Mouse (Mus musculus): ENCODE measurements around the gene Bub3. TPM values are rescaled to one million over a fixed set of nuclear protein-coding genes. Genes with fewer than 3 reads are reported as not detected.

The Bub3 gene
- polyA plus RNA-seq, 1 experiment: 88.8 TPM

DNA sequence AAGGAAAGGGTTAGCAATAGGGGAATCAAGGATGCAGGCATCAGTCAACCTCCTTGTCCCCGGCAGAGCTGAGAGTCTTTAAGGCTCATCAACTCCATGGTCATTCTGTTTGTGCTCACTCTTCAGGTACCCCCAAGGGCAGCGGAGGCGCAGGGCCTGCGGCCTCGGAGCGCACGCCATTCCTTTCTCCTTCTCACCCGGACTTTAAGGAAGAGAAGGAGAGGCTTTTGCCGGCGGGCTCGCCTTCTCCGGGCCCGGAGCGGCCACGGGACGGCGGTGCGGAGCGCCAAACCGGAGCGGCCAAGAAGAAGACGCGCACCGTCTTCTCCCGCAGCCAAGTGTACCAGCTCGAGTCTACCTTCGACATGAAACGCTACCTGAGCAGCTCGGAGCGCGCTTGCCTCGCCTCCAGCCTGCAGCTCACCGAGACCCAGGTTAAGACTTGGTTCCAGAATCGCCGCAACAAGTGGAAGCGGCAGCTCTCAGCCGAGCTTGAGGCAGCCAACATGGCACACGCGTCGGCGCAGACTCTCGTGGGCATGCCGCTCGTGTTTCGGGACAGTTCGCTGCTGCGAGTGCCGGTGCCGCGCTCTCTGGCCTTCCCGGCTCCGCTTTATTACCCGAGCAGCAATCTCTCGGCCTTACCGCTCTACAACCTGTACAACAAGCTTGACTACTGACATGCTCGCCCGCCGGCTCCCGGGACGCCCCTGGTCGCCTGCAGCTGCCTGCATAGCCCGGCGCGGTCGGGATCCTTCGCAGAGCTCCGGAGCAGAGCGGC is 4.5 kb upstream of the Bub3 start:
- Histone ChIP-seq H3K4me3 (ENCODE audit: insufficient read depth, low read length) (no peak overlapping the region), H3K4me1 (ENCODE audit: control insufficient read depth, insufficient read depth, low read length) (no peaks in the 10 kb centered on the region), H3K27ac (ENCODE audit: insufficient read depth, low read length) (no peak overlapping the region)
- no peak for TF ChIP-seq CTCF (IDR thresholded peaks at IDR 0.05; ENCODE audit: extremely low read depth, insufficient read depth, low read length)
- TF ChIP-seq POLR2A (IDR thresholded peaks at IDR 0.05; ENCODE audit: extremely low read depth, insufficient read depth, low read length): no peak

DNA sequence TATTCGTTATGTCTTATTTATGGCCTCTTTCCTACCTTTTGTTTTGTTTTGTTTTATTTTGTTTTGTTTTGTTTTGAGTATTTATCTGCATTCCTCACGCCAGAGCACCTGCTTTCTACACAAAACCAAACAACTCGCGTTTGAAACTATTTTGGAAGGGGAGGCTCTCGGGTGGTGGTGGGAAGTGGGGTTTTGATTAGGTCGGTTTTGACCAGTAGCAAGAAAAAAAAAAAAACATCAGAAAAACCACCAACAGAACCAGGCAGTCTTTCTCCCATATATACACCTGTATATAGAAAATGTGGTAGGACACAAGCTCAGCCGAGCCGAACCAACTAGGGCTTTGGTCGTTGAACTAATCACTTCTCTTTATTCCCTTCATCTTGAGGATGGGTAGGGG is 3.9 kb upstream of the Bub3 start:
- Histone ChIP-seq H3K27ac (ENCODE audit: insufficient read depth, low read length) (no peak overlapping the region), H3K4me3 (ENCODE audit: insufficient read depth, low read length) (no peak overlapping the region), H3K4me1 (ENCODE audit: control insufficient read depth, insufficient read depth, low read length) (no peaks in the 10 kb centered on the region)
- no peak for TF ChIP-seq CTCF (IDR thresholded peaks at IDR 0.05; ENCODE audit: extremely low read depth, insufficient read depth, low read length)
- no peak for TF ChIP-seq POLR2A (IDR thresholded peaks at IDR 0.05; ENCODE audit: extremely low read depth, insufficient read depth, low read length)

DNA sequence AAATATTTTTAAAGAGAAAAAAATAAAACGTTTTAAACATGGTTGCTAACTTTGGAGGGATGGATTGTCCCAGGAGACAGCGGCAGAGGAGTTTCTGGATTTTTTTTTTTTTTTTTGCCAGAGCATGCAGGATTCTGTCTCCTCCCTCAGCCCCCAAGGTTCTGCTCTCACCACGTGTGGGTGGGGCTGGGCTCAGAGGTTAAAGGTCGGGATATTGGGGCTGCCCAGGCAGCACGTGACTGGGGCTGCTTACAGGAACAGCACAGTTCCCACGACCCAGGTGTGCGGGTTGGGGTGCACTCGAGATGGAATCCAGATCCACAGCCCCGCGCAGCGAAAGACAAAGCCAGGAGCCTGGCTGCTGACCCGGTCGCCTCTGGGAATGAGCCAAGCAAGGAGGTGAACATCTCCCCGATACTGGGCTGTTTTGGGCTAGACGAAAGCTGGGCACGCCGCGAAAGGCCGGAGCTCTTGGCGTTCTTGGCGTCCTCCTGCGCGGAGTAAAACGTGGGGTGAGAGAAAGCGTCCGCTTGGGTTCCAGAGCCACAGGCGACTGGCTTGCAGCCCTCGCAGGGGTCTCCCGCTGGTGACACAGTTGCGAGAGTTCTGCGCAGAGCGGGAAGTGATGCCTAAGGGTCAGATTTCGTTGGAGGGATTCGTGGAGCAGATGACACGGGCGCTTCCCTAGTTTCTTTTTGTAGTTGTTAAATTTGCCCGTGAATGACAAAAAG is 3.3 kb upstream of the Bub3 start:
- TF ChIP-seq CTCF (IDR thresholded peaks at IDR 0.05; ENCODE audit: extremely low read depth, insufficient read depth, low read length) (no peak), POLR2A (IDR thresholded peaks at IDR 0.05; ENCODE audit: extremely low read depth, insufficient read depth, low read length) (no peak)
- no peak overlapping the region for H3K4me3 ChIP-seq (ENCODE audit: insufficient read depth, low read length)
- no peaks in the 10 kb centered on the region for H3K4me1 ChIP-seq (ENCODE audit: control insufficient read depth, insufficient read depth, low read length)
- no peak overlapping the region for H3K27ac ChIP-seq (ENCODE audit: insufficient read depth, low read length)

DNA sequence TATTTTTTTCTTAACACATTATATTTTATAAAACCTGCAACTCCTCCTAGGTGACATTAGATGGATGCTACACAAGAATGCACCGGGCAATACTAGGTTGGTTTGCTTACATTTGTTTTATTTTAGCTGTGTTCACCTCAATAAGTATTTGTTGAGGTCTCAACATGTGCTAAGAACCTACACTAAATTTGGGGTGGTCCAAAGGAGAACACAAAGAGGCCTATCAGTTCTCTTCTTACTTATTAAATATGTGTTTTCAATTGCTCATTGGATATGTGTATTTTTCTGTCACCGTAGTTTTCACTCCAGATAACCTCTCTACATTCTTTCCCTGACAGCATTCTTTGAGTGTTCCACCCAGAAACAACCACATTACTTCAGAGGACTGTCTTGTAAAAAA is 2.3 kb upstream of the Bub3 start:
- Histone ChIP-seq H3K4me3 (ENCODE audit: insufficient read depth, low read length) (no peak overlapping the region), H3K27ac (ENCODE audit: insufficient read depth, low read length) (no peak overlapping the region), H3K4me1 (ENCODE audit: control insufficient read depth, insufficient read depth, low read length) (no peaks in the 10 kb centered on the region)
- TF ChIP-seq POLR2A (IDR thresholded peaks at IDR 0.05; ENCODE audit: extremely low read depth, insufficient read depth, low read length) (no peak), CTCF (IDR thresholded peaks at IDR 0.05; ENCODE audit: extremely low read depth, insufficient read depth, low read length) (no peak)

DNA sequence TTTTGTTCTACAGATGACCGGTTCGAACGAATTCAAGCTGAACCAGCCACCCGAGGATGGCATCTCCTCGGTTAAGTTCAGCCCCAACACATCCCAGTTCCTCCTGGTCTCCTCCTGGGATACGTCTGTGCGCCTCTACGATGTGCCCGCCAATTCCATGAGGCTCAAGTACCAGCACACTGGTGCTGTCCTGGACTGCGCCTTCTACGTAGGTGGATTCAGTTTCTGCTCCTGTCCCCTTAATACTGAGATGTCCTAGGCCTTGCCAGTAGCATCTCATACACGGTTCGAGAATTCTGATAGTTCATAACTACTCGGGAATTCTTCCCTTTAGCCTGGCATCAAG is 648 bp downstream of the Bub3 start:
- Histone ChIP-seq H3K4me3 (ENCODE audit: insufficient read depth, low read length) (peak overlapping the region; percentile 92), H3K4me1 (ENCODE audit: control insufficient read depth, insufficient read depth, low read length) (no peaks in the 10 kb centered on the region), H3K27ac (ENCODE audit: insufficient read depth, low read length) (no peak overlapping the region)
- TF ChIP-seq CTCF (IDR thresholded peaks at IDR 0.05; ENCODE audit: extremely low read depth, insufficient read depth, low read length): no peak

DNA sequence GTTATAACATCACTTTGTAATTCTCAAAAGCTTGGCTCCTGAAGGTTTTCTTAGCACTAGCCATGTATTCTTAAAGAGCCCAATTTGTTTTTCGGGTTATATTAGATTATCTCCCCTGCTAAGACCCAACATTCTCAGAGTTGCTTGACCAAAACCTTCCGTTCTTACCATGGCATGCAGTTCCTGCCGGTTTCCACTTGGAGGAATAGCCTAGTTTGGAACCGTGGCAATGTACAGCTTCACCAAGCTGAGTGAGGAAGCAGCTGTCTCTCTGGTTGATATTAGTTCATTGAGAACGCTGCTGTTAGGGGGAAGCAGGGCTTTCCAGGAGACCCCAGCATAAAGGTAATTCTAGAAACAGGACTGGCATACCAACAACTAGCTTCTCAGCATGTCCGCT is 15.2 kb downstream of the Bub3 start:
- H3K4me1 ChIP-seq (ENCODE audit: control insufficient read depth, insufficient read depth, low read length): no peaks in the 10 kb centered on the region
- no peak overlapping the region for H3K4me3 ChIP-seq (ENCODE audit: insufficient read depth, low read length)
- no peak overlapping the region for H3K27ac ChIP-seq (ENCODE audit: insufficient read depth, low read length)
- TF ChIP-seq CTCF (IDR thresholded peaks at IDR 0.05; ENCODE audit: extremely low read depth, insufficient read depth, low read length) (0 out of 2 replicates have a peak, but pooled peaks have one; percentile 6), POLR2A (IDR thresholded peaks at IDR 0.05; ENCODE audit: extremely low read depth, insufficient read depth, low read length) (no peak)

DNA sequence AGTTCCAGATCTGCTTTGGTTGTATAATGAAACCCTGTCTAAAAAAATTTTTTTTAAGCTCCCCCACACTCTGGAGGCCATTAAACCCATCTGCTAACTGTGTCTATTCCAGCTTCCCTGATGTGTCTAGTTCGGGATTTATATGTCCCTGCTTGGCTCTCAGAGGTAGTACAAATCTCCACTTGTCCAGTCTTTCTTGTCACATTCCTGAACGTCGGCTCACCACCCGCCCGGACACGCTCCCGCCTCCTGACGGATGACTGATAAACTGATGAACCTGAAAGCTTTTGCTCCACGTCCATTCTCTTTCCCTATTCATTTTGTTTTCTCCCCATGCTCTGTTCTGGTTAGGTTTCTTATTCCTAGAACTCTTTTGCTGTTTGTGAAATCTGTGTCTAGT is 22.2 kb downstream of the Bub3 start:
- no peak overlapping the region for H3K4me3 ChIP-seq (ENCODE audit: insufficient read depth, low read length)
- no peaks in the 10 kb centered on the region for H3K4me1 ChIP-seq (ENCODE audit: control insufficient read depth, insufficient read depth, low read length)
- no peak for TF ChIP-seq POLR2A (IDR thresholded peaks at IDR 0.05; ENCODE audit: extremely low read depth, insufficient read depth, low read length)
- no peak for TF ChIP-seq CTCF (IDR thresholded peaks at IDR 0.05; ENCODE audit: extremely low read depth, insufficient read depth, low read length)
- no peak overlapping the region for H3K27ac ChIP-seq (ENCODE audit: insufficient read depth, low read length)

DNA sequence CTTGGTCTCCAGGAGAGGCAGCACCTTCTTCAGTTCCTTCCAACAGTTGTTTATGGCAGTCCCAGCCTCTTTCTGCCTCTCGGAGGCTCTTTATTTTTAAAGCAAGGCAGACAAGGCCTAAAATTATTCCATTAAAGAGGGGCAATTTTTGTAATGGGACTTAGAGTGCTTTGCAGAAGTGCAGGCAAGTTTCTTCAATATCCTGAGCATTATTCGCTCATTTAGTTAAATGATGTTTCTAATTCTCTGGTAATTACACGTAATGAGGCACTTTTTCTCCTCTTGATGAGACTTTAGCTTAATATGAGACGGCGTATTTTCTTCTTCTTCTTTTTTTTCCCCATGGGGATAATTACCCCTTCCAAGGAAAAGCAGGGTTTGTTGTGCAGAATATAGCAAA is 25.5 kb downstream of the Bub3 start:
- Histone ChIP-seq H3K4me3 (ENCODE audit: insufficient read depth, low read length) (no peak overlapping the region), H3K4me1 (ENCODE audit: control insufficient read depth, insufficient read depth, low read length) (no peaks in the 10 kb centered on the region), H3K27ac (ENCODE audit: insufficient read depth, low read length) (no peak overlapping the region)
- TF ChIP-seq CTCF (IDR thresholded peaks at IDR 0.05; ENCODE audit: extremely low read depth, insufficient read depth, low read length): no peak
- no peak for TF ChIP-seq POLR2A (IDR thresholded peaks at IDR 0.05; ENCODE audit: extremely low read depth, insufficient read depth, low read length)

DNA sequence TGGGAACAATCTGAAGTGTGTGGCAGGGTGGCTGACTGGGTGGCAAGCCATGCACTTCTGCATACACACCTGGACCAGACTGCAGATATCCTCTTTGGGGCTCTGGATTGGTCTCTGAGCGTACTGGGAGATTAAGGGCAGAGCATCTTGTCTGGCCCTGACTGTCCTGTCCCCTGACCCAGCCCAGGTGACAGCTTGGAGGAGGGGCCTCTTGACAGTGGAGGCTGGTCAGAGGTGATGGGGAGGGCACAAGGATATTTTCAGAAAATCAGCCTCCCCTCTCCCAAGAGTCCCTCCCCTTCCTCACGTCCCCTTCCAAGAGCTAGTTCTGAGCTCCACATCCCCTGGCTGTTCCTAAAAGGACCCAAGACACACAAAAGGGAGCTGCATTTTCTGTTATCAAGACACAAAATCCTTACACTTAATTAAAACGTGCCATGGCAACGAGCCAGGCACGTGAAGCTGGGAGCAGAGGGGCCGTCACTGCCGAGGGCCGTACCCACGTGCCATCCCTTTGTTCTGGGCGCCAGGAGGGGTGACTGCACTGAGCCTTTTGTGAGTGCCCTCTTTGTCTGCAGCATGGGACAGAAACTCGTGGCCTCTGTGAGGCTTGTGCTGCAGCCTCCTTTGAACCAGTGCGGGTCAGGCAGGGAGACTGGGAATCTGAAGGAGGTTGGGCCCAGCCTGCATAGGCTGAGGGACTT is 37.9 kb downstream of the Bub3 start:
- TF ChIP-seq CTCF (IDR thresholded peaks at IDR 0.05; ENCODE audit: extremely low read depth, insufficient read depth, low read length) (no peak), POLR2A (IDR thresholded peaks at IDR 0.05; ENCODE audit: extremely low read depth, insufficient read depth, low read length) (no peak)
- H3K27ac ChIP-seq (ENCODE audit: insufficient read depth, low read length): no peak overlapping the region
- no peaks in the 10 kb centered on the region for H3K4me1 ChIP-seq (ENCODE audit: control insufficient read depth, insufficient read depth, low read length)
- no peak overlapping the region for H3K4me3 ChIP-seq (ENCODE audit: insufficient read depth, low read length)

DNA sequence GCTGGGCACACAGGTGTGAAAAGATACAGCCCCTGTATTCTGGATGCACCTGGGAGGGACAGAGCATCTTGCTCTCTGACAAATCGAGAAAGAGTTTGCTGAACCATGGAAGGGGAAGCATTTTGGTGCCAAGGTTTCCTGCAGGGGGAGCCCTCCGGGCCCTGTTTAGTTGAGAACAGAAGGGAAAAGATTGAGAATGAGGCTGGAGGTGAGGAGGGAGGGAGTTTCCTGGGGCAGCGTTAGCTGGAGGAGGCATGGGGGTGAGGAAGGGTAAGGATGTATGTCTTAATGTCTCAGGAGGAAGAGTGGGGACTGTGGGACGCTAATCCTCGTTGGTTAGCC is 38.4 kb downstream of the Bub3 start:
- TF ChIP-seq POLR2A (IDR thresholded peaks at IDR 0.05; ENCODE audit: extremely low read depth, insufficient read depth, low read length) (no peak), CTCF (IDR thresholded peaks at IDR 0.05; ENCODE audit: extremely low read depth, insufficient read depth, low read length) (peak; percentile 39)
- H3K27ac ChIP-seq (ENCODE audit: insufficient read depth, low read length): no peak overlapping the region
- H3K4me1 ChIP-seq (ENCODE audit: control insufficient read depth, insufficient read depth, low read length): no peaks in the 10 kb centered on the region
- H3K4me3 ChIP-seq (ENCODE audit: insufficient read depth, low read length): no peak overlapping the region

All from cortical plate, adult 2 months (tissue).